Mouse (Mus musculus) C2C12 (cell line): ENCODE measurements around the gene Pla1a.

ENCODE experiments used
- CEBPB ChIP-seq: IDR thresholded peaks from one replicate; pipeline ENCODE4 v1.6.1; 2011; ENCODE audit warnings: low read depth, mild to moderate bottlenecking, control low read depth, moderate library complexity
- CTCF ChIP-seq: IDR thresholded peaks from one replicate; pipeline ENCODE4 v1.5.1; 2011; ENCODE audit not compliant: control insufficient read depth, insufficient read depth, insufficient read length
- FOSL1 ChIP-seq: IDR thresholded peaks from one replicate; pipeline ENCODE4 v1.8.0; 2011; ENCODE audit warnings: mild to moderate bottlenecking, low read length; ENCODE audit not compliant: poor library complexity, insufficient read depth, severe bottlenecking
- MAX ChIP-seq: IDR thresholded peaks from one replicate; pipeline ENCODE4 v1.6.1; 2011; ENCODE audit warnings: mild to moderate bottlenecking, control low read depth
- MYOD1 ChIP-seq: IDR thresholded peaks from one replicate; pipeline ENCODE4 v1.6.1; 2011; ENCODE audit warnings: low read depth; ENCODE audit not compliant: control insufficient read depth, insufficient read length
- MYOG ChIP-seq: IDR thresholded peaks from one replicate; pipeline ENCODE4 v1.6.1; 2011; ENCODE audit not compliant: control insufficient read depth, insufficient read length; ENCODE audit errors: extremely low read depth
- USF1 ChIP-seq: IDR thresholded peaks from one replicate; pipeline ENCODE4 v1.6.1; 2011; ENCODE audit warnings: low read depth, mild to moderate bottlenecking, control low read depth, moderate library complexity

DNA sequence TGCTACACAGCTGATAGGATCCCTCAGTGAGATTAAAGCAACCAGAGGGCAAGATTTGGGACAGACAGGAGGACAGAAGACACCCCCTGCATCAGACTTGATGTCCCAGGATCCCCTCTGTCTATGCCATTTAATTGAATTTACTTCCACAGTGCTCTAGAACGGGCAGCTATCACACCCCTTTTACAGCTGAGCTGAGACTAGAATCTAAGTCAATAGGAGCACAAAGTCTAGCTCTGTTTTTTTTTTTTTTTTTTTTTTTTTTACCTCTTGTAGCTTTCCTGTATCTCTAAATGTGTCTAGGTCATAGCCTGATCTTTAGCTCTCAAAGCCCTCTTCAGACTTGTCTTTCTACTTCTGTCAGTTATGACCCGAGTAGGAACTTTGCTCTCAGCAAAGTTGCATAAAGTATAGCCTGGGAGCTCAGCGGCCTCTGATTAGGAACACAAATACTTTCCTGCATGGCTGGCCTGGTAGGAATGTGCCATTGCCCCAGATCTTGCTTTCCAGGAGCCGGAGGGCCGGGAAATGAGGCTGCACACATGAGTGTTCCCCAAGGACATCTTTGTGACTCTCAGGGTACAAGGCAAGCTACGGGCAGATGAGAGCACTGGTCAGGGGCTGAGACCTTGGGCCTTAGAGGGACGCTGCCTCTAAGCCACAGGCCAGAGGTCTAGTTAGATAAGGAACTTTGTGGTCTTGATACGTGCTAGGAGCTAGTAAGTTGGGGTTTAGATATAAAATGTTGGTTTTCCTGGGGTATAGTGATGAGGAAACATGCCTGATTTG is 35.2 kb upstream of the Pla1a start:
- TF ChIP-seq CTCF, result no peak
- TF ChIP-seq CEBPB, result no peak
- TF ChIP-seq FOSL1, result no peak
- TF ChIP-seq MAX, result no peak
- no peak for TF ChIP-seq MYOD1
- no peak for TF ChIP-seq MYOG
- TF ChIP-seq USF1, result no peak
